Mouse (Mus musculus): ENCODE data around the gene Syngap1. TPM values are rescaled to one million over a fixed set of nuclear protein-coding genes. Genes with fewer than 3 reads are reported as not detected.
"Not testable (repeated sequence)": the region's sequence is repeated elsewhere in the genome, so short reads cannot be mapped to it uniquely, and the experiment has no call there.

Gene Syngap1
- 1 to 10 TPM; 7.3 to 7.7 TPM for total RNA-seq (2021)
- long read RNA-seq, experiment 1, result 0 reads
- long read RNA-seq, experiment 2, result 0 reads

DNA sequence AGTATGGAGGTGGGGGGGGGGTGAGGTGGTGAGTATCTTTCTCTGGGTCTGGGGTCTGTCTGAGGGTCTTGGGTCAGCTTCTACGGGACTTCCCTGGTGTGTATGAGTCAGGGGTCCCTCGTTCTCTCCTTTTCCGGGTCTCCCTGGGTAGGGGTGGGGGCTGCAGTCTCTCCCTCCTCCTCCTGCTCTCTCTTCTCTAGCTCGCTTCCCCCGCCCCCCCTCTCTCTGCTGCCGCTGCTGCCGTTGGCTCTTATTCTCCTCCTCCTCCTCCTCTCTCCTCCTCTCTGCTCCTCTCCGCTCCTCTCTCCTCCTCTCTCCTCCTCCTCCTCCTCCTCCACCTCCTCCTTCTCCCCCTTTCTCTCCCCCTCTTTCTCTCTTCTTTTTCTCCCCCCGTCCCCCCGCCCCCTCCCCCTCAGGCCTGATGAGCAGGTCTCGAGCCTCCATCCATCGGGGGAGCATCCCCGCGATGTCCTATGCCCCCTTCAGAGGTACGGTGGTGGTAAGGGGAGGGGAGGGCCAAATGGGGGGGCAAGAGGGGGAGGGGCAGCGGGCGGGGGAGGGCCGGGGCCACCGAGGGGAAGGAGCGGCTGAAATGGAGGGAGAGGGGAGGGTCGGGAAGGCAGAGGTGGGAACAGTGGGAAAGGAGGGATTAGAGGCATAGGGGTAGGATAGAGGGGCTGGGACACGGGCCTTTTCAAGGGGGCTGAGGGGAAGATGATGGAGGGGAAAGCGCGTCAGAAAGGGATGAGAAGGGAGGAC lies at the start of gene Syngap1:
Syngap1 (plus strand) TSS at position 223 of the 759 bp plus-strand sequence.
- intact Hi-C loops (cut with DNase I), result no loop called here
- DNase-seq, result peak in 1 of 2 experiments; percentile 43

DNA sequence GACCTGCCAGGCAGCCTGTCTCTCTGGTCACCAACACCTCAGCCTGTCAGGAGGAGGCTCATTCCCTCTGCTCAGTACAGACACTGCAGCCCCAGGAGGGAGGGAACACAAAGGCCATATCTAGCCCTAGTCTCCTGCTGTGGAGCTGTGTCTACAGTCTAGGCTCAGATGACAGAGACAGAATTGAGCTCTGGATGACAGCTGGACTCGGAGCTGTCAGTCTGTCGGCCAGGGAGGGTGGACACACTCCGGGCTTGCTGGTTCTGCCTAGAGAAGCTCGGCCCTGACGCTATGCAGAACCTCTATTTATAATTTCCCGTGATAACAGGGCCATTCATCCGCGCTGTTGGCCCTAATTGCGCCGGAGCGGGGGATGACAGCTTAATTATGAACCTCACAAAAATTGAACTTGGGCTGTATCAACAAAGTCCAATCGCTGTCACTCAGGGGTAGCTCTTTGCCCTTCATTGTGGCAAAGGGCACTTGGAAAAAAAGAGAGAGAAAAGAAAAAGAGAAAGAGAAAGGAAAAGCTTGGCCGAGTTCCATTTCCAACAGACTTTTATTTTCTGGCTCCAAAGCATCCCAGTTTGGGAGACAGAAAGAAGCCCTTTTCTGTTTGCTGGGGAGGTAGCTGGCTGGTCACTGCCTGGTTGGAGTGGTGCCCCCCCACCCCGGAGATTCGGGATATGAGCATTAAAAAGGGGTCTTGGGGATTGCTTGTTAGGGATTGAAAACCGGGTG lies 48.2 kb upstream of the Syngap1 start:
- peak; percentile 42 to 48 for DNase-seq

DNA sequence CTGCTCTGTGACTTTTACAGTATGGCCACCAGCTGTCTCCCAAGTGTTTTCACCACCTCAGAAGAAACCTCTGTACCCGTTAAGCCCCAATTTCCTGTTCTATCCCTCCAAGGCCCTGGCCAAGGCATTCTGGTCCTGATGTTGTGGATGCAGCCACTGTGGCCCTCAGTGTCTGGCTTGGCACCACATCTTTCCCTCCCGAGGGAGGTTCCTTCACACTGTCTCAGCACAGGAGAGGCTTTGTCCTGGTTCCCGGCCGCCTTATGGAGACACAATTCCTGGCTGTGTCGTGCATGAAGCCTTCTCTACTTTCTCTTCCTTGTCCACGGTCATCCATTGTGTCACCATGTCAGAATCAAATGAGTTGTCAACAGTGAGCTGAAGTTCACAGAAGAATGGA lies 47.6 kb upstream of the Syngap1 start:
- intact Hi-C loops (cut with DNase I), result no loop called here
- DNase-seq, result no peak

More for the DNA sequence above, 48.2 kb upstream of the Syngap1 start:
- intact Hi-C loops (cut with DNase I), result no loop called here

DNA sequence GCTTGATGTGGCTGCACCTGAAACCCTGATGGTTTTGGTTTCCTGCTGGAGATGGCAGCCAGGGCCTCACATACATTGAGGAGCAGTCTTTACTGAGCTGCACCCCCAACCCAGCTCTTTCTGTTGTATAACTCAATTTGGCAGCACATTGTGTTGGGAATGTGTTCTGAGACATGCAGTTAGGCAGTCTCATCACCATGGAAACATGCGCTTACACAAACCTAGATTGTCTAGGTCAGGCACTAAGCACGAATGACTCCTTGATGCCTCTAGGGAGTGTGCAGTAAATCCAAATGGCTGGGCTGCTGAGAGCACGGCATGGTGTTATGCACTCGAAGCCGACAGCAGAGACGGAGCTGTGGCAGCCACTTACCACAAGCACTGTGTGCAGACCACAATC lies 46.7 kb upstream of the Syngap1 start:
- intact Hi-C loops (cut with DNase I), result no loop called here
- no peak for DNase-seq

DNA sequence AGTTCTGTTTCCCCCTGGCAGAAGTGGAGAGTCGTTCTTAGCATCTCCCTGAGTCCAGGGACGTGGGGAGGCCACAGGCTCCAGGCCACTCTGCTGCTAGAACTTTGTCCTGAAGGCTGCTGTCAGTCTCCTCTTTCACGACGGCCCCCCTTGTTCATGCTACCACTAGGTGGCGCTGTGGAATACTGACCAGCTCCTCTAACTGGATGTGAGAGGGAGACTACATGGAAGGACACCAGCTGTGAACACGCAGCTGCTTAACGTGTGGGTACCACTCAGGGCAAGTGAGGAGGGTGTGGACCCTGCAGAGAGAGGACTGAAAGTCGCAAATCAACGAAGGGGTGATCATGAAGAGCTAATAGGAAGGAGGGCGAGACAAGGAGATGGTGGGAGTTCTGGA lies 45.5 kb upstream of the Syngap1 start:
- DNase-seq, result peak; percentile 71 to 86
- intact Hi-C loops (cut with DNase I), result no loop called here

DNA sequence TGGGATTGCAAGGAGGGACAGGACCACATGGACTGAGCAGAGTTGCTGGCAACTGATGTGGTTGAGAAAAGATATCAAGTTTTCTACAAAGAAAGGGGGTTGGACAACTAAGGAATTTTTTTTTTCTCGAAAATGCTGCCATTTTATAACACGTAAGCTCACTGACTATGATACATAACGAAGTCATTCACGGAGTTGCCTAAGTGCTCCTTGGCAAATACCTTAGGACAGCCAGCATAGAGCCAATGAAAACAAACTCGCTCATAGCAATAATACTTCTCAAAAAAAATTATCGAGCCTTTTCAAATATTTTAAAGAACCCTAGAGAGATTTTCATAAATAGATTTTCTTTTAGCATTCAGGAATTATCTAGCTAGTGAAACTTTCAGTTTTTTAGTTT lies 40.1 kb upstream of the Syngap1 start:
- no peak for DNase-seq
- intact Hi-C loops (cut with DNase I), result no loop called here

DNA sequence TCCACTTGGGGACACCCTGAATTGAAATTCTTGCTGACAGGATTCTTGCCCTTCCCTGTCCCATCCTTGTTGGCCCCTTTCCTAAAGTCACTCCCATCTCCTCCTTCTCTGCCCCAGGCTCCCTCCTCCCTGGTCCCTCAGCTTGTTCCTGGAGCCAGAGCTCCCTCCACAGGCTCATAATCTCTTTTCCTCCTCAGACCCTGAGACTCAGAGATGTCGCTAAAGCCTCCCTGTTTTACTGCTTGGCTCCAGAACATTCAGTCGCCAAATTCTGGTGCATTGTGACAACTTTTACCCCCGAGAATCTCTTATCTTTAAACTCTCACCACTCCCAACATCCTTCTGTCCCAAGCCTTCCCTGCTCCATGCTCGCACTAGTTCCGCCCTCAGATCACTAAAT lies 36.7 kb upstream of the Syngap1 start:
- intact Hi-C loops (cut with DNase I), result no loop called here
- DNase-seq, result no peak

DNA sequence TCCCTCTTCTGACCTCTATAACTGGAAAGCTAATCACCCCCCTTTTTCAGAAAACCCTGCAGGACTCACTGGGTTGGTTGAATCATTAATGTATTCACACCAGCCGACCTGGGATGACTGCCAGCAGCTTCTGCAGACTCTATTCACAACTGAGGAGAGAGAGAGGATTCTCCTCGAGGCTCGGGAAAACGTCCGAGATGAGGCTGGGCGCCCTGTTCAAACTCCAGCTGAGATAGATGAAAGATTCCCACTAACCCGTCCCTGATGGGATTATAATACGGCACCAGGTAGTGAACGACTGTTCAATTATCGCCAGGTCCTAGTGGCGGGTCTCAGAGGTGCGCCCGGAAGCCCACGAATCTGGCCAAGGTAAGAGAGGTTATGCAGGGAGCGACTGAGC lies 33.5 kb upstream of the Syngap1 start:
- DNase-seq; intact Hi-C loops (cut with DNase I): not testable (repeated sequence)

DNA sequence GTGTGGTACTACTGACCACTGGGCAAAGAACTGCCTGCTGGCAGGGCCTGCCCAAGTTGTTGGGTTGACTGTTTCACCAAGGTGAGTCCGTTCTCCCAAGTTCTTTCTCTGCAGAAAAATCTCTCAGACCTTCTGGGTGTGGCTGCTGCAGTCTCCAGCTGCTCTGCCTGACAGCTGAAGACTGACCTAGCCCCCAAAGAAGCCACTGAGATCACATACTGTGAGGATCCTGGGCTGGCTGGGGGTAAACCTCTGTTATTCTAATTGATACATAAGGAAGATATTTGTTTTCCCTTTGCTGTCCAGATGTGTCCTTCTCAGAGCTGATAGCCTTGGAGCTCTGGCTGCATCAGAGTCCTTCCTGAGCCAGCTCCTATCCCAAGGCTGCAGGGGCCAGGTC lies 25.8 kb upstream of the Syngap1 start:
- intact Hi-C loops (cut with DNase I), result loop anchor here (10.0 kb wide), 1 partner anchor 60 kb away; the partner anchor contains the start of gene Zbtb9
- DNase-seq, result no peak

DNA sequence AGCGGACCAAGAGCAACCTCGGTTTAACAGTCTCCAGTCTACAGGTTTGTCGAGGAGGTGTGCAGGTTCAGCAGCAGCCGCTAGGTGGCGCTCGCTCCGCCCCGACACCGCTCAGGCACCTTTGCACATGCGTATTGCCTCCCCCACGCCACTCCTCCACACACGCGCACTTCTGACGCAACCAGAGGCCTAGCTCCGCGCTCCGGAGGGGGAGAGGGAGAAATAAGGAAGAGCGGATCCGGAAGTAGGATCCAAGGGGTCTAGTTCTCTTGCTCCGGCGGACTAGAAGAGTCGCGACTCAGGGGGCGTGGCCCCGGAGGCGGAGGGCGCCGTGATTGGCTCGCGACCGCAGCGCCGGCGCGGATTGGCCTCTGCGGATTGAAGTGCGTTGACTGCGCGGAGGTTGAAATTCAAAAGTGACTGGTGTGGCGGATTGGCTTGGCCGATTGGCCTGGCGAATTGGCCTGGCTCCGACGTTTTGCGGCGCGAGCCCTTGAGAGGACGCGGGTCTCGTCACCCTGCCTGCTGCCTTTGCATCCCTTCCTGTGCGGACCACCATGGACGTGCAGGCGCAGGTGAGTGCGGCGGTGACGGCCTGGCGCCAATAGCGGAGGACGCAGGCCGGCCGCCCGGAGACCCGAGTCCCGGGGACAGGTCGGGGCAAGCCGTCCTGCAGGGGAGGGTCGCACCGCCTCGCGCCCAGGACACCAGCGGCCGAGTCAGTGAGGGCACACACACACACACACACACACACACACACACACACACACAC lies 24.2 kb upstream of the Syngap1 start, which contains the start of gene Kifc5b:
Kifc5b (plus strand) TSS at position 381 of the 772 bp plus-strand sequence.
- intact Hi-C loops (cut with DNase I), result loop anchor here (10.0 kb wide), 1 partner anchor 58 kb away; the partner anchor contains the start of gene Zbtb9

DNA sequence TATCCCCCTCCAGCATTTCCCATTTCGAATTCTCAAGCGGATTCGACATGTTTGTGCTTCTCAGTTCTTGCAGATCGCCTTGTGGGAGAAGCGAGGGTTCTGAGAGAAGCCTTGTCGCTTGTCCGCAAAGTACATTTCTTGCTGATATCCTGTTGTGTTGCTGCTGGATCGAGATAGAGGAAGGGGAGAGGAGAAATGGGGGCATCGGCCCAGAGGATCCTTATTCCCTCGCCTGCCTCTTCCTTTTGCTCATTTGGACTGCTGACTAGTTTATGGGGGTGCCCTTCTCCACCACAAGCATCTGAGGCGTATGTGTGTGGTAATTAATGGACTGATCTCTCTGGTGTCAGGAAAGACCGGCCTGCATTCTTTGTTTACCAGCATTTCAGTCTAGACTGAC lies 23.5 kb upstream of the Syngap1 start:
- intact Hi-C loops (cut with DNase I), result loop anchor here (10.0 kb wide), 1 partner anchor 57 kb away; the partner anchor contains the start of gene Zbtb9
- not testable (repeated sequence) for DNase-seq

More for the DNA sequence above, 24.2 kb upstream of the Syngap1 start, which contains the start of gene Kifc5b:
- DNase-seq, result peak; percentile 99 to 100

DNA sequence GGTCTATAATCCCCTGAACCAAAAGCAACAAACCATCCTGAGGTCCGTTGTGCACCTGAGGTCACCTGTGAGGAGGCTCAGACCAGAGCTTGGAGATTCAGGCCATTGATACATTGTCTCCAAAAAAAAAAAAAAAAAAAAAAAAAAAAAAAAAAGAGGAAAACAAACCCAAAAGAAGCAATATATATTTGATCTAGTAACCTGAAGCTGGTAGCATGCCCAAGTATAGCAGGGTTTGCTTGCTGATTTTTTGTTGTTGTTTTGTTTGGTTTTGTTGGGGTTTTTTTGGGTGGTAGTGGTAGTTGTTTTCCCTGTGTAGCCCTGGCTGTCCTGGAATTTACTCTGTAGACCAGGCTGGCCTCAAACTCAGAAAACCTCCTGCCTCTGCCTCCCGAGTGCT lies 22.7 kb upstream of the Syngap1 start:
- intact Hi-C loops (cut with DNase I), result loop anchor here (10.0 kb wide), 1 partner anchor 56 kb away; the partner anchor contains the start of gene Zbtb9
- no peak for DNase-seq

DNA sequence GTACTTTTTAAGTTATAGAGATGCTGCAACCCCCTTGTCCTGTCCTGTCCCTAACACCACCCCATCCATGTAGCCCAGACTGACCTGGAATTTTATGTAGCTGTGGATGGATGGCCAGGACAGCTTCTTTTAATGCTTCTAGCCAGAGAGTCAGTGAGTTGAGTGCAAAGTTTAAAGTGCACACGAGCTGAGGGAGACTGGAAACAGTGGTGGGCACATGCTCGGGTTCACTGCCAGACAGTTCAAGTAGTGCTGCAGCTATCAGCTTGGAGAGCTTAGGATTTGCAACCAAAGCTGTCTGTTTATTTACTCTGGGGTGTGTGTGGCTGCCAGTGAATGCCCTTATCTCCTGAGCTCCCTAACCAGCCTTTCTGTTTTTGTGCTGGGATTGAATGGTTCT lies 21.5 kb upstream of the Syngap1 start:
- DNase-seq, result not testable (repeated sequence)
- intact Hi-C loops (cut with DNase I), result loop anchor here (10.0 kb wide), 1 partner anchor 55 kb away; the partner anchor contains the start of gene Zbtb9

DNA sequence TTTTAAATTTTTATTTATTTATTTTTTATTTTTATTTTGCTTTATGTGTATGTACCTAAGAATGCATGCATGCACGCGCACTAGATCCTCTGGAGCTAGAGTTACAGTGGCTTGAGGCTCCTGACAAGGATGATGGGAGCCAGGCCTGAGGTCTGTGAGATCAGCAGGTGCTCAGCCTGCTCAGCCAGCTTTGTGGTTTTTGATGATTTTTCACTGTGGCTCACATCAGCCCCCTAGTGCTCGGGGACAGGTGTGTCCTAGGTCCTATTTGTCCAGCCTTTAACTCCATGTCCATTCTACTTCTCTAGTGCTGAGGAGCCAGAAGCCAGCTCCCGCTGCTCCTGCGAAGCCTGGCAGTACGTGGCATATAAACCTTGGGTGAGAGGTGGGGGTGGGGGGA lies 18.7 kb upstream of the Syngap1 start:
- DNase-seq; intact Hi-C loops (cut with DNase I): not testable (repeated sequence)

DNA sequence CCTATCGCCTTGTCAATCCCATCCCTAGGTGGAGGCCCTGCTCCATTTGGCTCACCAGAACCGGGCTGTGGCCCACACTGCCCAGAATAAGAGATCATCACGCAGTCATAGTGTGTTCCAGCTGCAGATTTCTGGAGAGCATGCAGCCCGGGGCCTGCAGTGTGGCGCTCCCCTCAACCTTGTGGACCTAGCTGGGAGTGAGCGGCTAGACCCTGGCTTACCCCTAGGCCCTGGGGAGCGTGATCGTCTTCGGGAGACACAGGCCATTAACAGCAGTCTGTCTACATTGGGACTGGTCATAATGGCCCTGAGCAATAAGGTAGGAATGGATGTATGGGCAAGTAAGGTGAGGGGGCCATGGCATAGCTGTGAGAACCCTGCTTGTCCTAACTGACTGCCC lies 15.6 kb upstream of the Syngap1 start:
- DNase-seq; intact Hi-C loops (cut with DNase I): not testable (repeated sequence)

DNA sequence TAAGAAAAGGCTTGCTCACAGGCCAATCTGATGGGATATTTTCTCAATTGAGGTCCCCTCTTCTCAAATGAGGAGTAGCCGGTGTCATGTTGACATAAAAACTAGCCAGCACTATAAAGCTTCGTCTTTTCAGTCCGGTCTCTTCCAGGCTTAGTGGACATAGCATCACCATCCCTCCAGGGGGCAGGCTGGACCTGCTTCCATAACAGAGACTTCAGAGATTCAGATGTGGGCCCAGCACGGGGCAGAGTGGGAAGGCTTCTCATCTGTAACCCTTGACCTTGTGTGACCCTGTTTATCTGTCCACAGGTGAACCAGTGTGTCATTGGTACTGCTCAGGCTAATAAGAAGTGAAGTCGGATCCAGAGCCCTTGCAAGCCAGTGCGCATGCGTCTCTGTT lies 9.3 kb upstream of the Syngap1 start:
- DNase-seq, result peak; percentile 59 to 65
- intact Hi-C loops (cut with DNase I), result loop anchor here (5.0 to 10.0 kb wide), 3 partner anchors 96 to 273 kb away; partner anchors contain the start of genes Bak1 and Lemd2

DNA sequence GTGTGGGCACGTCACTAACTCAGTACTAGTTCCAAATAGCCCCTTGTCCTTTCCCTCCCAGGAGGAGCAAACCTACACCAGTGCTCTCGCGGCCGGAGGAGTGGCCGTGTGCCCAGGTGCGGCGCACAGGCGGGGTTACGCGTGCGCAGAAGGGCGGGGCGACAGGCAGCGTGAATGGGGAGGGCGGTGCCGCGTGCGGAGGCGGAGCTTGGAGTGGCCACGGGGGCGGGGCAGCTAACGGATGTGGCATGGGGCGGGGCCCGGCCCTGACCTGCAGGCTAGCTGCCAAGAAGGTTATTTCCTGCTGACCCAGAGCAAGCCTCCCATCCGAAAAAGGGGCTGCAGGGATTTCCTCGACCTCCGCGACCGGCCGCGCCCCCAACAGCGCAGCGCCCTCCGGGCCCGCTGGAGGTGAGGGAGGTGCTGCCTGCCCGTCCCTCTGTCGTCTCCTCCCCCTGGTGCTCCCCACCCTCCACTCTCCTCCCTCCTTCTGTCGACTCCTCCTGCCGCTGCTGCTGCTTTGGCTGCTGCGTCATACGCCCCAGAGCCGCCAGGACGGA lies 8.1 kb upstream of the Syngap1 start, which contains the start of gene Phf1:
Phf1 (plus strand) TSS at position 214 of the 560 bp plus-strand sequence.
- intact Hi-C loops (cut with DNase I), result loop anchor here (5.0 to 10.0 kb wide), 3 partner anchors 94 to 272 kb away; partner anchors contain the start of genes Bak1 and Lemd2
- DNase-seq, result peak; percentile 98 to 99

DNA sequence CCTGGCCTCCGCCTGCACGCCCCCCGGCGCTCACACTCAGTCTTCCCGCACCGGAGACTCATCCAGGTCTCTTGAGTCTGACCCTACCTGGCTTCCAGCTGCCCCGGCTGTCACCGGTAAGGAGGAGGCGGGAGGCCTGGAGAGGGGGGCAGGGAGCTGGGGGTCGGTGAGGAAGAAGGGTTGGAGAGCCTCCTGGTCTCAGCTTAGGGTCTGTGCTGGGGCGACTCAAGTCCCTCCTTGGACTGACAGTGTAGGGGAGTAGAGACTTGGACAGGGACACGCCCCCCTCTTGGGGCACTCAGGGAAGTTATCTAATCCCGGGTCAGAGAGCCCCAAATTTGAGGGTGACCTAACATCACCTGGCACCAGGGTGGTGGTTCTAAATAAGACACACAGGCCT lies 7.6 kb upstream of the Syngap1 start:
- intact Hi-C loops (cut with DNase I), result loop anchor here (5.0 to 10.0 kb wide), 3 partner anchors 94 to 271 kb away; partner anchors contain the start of genes Bak1 and Lemd2
- DNase-seq, result no peak

Measured in heart, postnatal 14 days (tissue).